Mouse (Mus musculus) liver, embryonic 14.5 days (tissue): Measurements from ENCODE around the gene Epc2. TPM values are rescaled to one million over a fixed set of nuclear protein-coding genes. Genes with fewer than 3 reads are reported as not detected.
A peak's percentile ranks its signal among the peaks of the same experiment; 100 is the strongest.

Source experiments
- ATAC-seq: fragments of 200-750 bp; cut with Nextera tagmentation; 2 replicates; pipeline ENCODE4 v1.8.0; 2017; ENCODE audit warnings: moderate number of reproducible peaks, mild to moderate bottlenecking, moderate library complexity; ENCODE audit not compliant: insufficient read depth
- DNase-seq, 3 experiments: peaks; one replicate each; pipeline ENCODE4 v3.0.0-alpha.2; 2012 to 2013; ENCODE audit warnings: low read depth in 3 of 3, low spot score in 3 of 3
- H3K27ac ChIP-seq: fragments of 300-500 bp; sonication (generic); 2 replicates; pipeline ENCODE4 v1.5.1; 2014; ENCODE audit warnings: moderate library complexity, mild to moderate bottlenecking, control low read depth, inconsistent platforms
- H3K27me3 ChIP-seq: fragments of 300-500 bp; sonication (generic); 2 replicates; pipeline ENCODE4 v1.6.1; 2014; ENCODE audit warnings: mild to moderate bottlenecking, low read length, moderate library complexity; ENCODE audit not compliant: control insufficient read depth, insufficient read depth
- H3K36me3 ChIP-seq: fragments of 300-500 bp; sonication (generic); replicated peaks from 2 replicates; pipeline ENCODE4 v1.6.1; 2014; ENCODE audit warnings: low read depth; ENCODE audit not compliant: control insufficient read depth, insufficient read depth
- H3K4me1 ChIP-seq, 2 experiments: fragments of 200-500 bp in 1 of 2; fragments of 300-500 bp in 1 of 2; sonication (generic) in 1 of 2; replicated peaks; 2 replicates each; pipeline ENCODE4 v1.6.1; 2012 to 2014; ENCODE audit warnings: antibody characterized with exemption in 1 of 2, inconsistent platforms in 1 of 2, low read length in 1 of 2; ENCODE audit not compliant: control insufficient read depth in 2 of 2, insufficient read depth in 2 of 2
- H3K4me2 ChIP-seq: fragments of 300-500 bp; sonication (generic); 2 replicates; pipeline ENCODE4 v1.6.1; 2014; ENCODE audit warnings: low read depth, mild to moderate bottlenecking, control low read depth, moderate library complexity
- H3K4me3 ChIP-seq, 2 experiments: fragments of 200-500 bp in 1 of 2; fragments of 300-500 bp in 1 of 2; sonication (generic) in 1 of 2; 2 replicates each; pipeline ENCODE4 v1.5.1; 2012 to 2014; ENCODE audit warnings: low read depth in 2 of 2, low read length in 2 of 2, mild to moderate bottlenecking in 2 of 2, control low read depth in 1 of 2, inconsistent platforms in 1 of 2, moderate library complexity in 1 of 2; ENCODE audit not compliant: insufficient read depth in 1 of 2
- H3K9ac ChIP-seq: fragments of 300-500 bp; sonication (generic); replicated peaks from 2 replicates; pipeline ENCODE4 v1.6.1; 2014; ENCODE audit warnings: mild to moderate bottlenecking, control low read depth, moderate library complexity
- H3K9me3 ChIP-seq: fragments of 300-500 bp; sonication (generic); 2 replicates; pipeline ENCODE4 v1.6.1; 2016; ENCODE audit warnings: low read length, mixed read lengths; ENCODE audit not compliant: control insufficient read depth
- CTCF ChIP-seq: IDR thresholded peaks from 2 replicates; pipeline ENCODE4 v1.5.1; 2016; ENCODE audit warnings: antibody characterized with exemption, low read depth, control low read depth
- EP300 ChIP-seq: IDR thresholded peaks from 2 replicates; pipeline ENCODE4 v1.6.1; 2016; ENCODE audit warnings: antibody characterized with exemption, low read depth
- WGBS: fragments of 180-500 bp; shearing (Covaris S2); extraction: QIAGEN DNeasy Blood & Tissue Kit; methylation state at CpG from one replicate; pipeline ENCODE4 v1.1.7; 2014; ENCODE audit not compliant: insufficient replicate concordance; 5-methylcytosine and 5-hydroxymethylcytosine counted together
- polyA plus RNA-seq, 2 experiments: library from polyadenylated mRNA; depleted of rRNA in 1 of 2; stranded (reverse) in 1 of 2; unstranded in 1 of 2; fragments of >200 nt; fragmentation: Nextera tagmentation in 1 of 2; extraction: Ambion mirVana in 1 of 2; gene quantifications; 2 replicates each; pipeline versions ENCODE4 v1.2.1 to v1.2.3; 2012 to 2014

Epc2 gene
- polyA plus RNA-seq, 2 experiments = 1.9 to 4.2 TPM

DNA sequence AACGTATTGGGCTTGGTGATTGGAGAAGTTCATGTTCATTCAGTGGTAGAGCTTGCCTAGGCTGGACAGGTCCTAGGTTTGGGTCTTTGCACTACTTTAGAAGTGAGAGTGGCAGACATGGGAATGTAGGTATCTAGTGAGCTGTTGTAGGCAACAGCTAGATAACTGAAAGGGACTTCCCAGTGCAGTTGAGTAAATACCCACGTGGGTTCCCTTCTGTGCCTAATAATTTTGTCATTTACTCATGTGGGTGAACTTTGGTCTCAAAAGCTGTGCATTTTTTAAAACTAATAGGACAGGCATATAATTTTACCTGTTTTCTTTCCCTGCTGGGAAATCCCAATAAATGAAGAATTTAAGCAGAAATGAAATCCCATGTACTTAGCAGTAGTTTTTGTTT, 88.5 kb downstream of the Epc2 start:
- Histone ChIP-seq H3K9ac (no peak overlapping the region), H3K27me3 (no peaks in the 10 kb centered on the region), H3K27ac (no peak overlapping the region), H3K4me1 (no peaks in the 10 kb centered on the region; a peak in 1 of 4 replicates), H3K36me3 (peaks cover 9% of the 10 kb centered on the region), H3K4me2 (no peak overlapping the region), H3K4me3 (no peak overlapping the region), H3K9me3 (no peaks in the 10 kb centered on the region)
- DNase-seq (no peak), ATAC-seq (no peak)
- no peak for TF ChIP-seq CTCF
- no peak for TF ChIP-seq EP300
- 67% methylated on average over 2 of the region's 2 CpGs for WGBS

- no peak for ATAC-seq
These were observed 96.5 kb downstream of the Epc2 start for GRCm38 (mm10) chr2:49547813-49548212.

GRCm38 (mm10) chr2:49548492-49548891, 97.2 kb downstream of the Epc2 start:
- Histone ChIP-seq H3K4me3 (no peak overlapping the region), H3K27ac (no peak overlapping the region), H3K27me3 (no peaks in the 10 kb centered on the region), H3K36me3 (peaks cover 12% of the 10 kb centered on the region), H3K9me3 (no peaks in the 10 kb centered on the region), H3K9ac (no peak overlapping the region), H3K4me2 (no peak overlapping the region), H3K4me1 (peaks cover 0 to 3% of the 10 kb centered on the region in 2 experiments; a peak in 2 of 4 replicates)
- no peak for TF ChIP-seq CTCF
- no peak for TF ChIP-seq EP300
- ATAC-seq = no peak
- 74% methylated on average over 5 of the region's 5 CpGs for WGBS
- DNase-seq = no peak

More at GRCm38 (mm10) chr2:49547813-49548212, 96.5 kb downstream of the Epc2 start:
- Histone ChIP-seq H3K36me3 (peaks cover 12% of the 10 kb centered on the region), H3K9ac (no peak overlapping the region), H3K4me1 (peaks cover 0 to under 1% of the 10 kb centered on the region in 2 experiments; a peak in 2 of 4 replicates), H3K4me3 (no peak overlapping the region), H3K4me2 (no peak overlapping the region), H3K27ac (no peak overlapping the region), H3K9me3 (no peaks in the 10 kb centered on the region), H3K27me3 (no peaks in the 10 kb centered on the region)
- no peak for DNase-seq
- 73% methylated on average over 5 of the region's 5 CpGs for WGBS
- TF ChIP-seq EP300 = no peak
- no peak for TF ChIP-seq CTCF

- 28% methylated on average over 2 of the region's 2 CpGs for WGBS
- peaks cover 0 to 3% of the 10 kb centered on the region in 2 experiments; a peak in 2 of 4 replicates for H3K4me1 ChIP-seq
- H3K4me2 ChIP-seq = no peak overlapping the region
- H3K27ac ChIP-seq = no peak overlapping the region
- no peak for DNase-seq
- no peak overlapping the region for H3K9ac ChIP-seq
- TF ChIP-seq CTCF = no peak
- no peak for TF ChIP-seq EP300
- ATAC-seq = peak; percentile 28; the same call in 1 of the 2 replicates
- H3K27me3 ChIP-seq = no peaks in the 10 kb centered on the region
- no peaks in the 10 kb centered on the region for H3K9me3 ChIP-seq
- H3K4me3 ChIP-seq = no peak overlapping the region
- peaks cover 8% of the 10 kb centered on the region for H3K36me3 ChIP-seq
These were observed 101.8 kb downstream of the Epc2 start for GRCm38 (mm10) chr2:49553096-49553495.

DNA sequence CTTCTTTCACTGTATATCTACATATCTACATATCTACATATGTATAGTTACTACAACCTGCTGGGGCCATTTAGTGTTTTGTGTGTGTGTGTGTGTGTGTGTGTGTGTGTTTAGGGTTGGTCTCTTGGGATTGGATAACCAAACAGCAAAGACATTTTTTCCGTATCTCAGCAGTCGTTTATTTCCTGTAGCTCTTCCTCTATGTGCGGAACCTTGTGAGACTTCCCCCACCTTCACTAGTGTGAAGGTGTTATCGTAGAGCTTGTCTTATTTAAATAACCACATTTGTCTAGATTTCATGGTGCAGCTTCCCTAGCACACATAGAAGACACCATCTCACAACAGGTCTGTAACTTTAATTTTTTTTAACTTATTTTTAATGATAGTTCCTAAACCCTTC, 106.1 kb downstream of the Epc2 start:
- no peak for TF ChIP-seq EP300
- TF ChIP-seq CTCF = no peak
- ATAC-seq = no peak
- H3K9ac ChIP-seq = no peak overlapping the region
- no peak for DNase-seq
- no peak overlapping the region for H3K27ac ChIP-seq
- no peak overlapping the region for H3K4me2 ChIP-seq
- H3K27me3 ChIP-seq = no peaks in the 10 kb centered on the region
- H3K9me3 ChIP-seq = no peaks in the 10 kb centered on the region
- peaks cover 0 to 3% of the 10 kb centered on the region in 2 experiments; a peak in 2 of 4 replicates for H3K4me1 ChIP-seq
- H3K4me3 ChIP-seq = no peak overlapping the region
- H3K36me3 ChIP-seq = no peaks in the 10 kb centered on the region
- WGBS = 64% methylated on average over 4 of the region's 4 CpGs
